Mouse (Mus musculus): ENCODE data around the gene Lrrc1. TPM values are rescaled to one million over a fixed set of nuclear protein-coding genes. Genes with fewer than 3 reads are reported as not detected.
A peak's percentile ranks its signal among the peaks of the same experiment; 100 is the strongest.

The Lrrc1 gene
- total RNA-seq, 4 experiments from 2014 or later: 5.7 to 9.2 (median 7.9) TPM

DNA sequence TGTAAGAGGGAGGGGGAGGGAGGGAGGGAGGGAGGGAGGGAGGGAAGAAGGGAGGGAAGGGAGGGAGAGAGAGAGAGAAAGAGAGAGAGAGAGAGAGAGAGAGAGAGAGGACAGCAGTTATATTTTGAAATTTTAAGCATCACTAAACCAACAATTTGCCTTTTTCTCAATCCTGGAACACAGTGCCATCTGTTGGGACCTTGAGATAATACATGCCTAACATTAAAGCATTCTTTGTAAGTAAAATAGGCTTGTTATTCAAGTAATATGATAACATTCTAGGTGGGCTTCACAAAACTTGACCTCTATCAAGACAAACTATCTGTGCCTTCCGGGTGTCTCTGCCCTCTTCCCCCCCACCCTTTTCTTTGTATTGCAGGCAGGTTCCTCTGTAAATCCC lies 157.9 kb downstream of the Lrrc1 start:
- DNase-seq (ENCODE audit: low spot score in 2 of 2): no peak

DNA sequence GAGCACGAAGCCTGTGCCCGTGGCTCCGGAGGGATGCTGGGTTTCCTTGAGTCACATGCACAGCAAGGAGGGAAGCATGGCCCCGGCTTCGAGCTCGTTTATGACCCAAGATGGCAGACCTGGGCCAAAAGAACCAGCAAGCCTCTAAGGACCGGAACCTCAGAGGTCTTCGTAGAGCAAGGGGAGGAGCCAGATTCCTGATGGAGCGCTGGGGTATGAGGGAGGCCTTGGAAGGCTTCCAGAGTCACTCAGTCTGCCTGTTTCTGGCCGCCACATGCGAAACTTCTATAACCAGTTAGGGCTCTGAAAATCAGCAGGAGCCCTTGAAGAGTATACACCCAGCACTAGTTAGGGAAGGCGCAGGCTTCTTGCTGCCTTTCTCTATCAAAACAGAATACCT lies 159.1 kb downstream of the Lrrc1 start:
- no peak for DNase-seq (ENCODE audit: low spot score in 2 of 2)

DNA sequence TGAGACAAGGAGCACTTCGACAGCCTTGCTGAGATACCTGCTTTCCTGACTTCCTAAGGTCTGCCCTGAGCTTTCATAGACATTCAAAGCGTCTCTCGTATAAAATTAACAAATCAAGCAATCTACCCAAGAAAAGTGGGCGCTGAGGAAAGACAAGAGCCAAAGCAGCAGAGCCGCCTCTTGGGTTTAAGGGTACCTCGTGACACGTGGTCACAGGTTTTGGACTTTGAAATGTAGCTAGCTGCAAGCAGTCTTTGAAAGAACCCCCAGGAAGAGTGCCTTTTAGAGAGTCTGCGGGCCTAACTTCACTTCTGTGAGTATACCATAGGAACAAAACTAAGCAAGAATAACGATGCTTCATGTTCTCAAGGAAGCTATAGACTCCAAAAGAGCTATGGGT lies 160.0 kb downstream of the Lrrc1 start:
- DNase-seq (ENCODE audit: low spot score in 2 of 2): no peak

DNA sequence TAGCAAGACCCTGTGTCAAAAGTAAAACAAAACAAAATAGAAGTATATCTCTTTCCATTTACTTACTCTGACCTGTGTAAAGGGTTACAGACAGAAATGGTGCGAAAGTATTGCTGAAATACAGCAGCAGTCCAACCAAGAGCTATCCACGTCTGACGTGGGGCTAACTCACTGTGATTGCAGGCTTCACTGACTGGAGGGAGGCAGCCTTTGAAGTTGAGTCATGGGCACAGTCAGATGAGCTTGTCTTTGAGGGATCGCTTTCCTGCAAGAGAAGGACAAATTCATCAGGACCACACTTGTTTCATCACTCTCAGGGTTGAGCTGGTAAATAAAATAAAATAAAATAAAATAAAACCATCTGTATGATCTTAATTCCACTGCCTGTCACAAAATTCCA lies 160.7 kb downstream of the Lrrc1 start:
- no peak for DNase-seq (ENCODE audit: low spot score in 2 of 2)

DNA sequence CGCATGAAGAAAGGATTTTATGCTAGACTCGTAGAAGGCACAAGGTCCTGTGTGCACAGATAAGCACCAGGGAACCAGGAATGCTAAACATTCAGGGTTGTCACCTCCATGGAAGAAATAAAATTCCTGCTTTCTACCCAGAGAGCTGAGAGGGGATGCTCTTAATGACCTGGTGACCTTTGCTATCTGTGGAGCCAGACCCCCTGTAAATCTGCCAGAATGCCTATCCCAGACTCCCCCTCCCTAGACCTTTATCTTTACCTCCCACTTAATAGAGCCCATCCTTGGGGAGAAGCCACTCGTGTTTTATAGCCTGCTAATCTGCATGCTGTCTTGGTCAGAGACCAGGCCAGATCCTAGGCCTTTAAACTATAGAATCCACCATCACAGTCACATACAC lies 162.2 kb downstream of the Lrrc1 start:
- no peak for DNase-seq (ENCODE audit: low spot score in 2 of 2)

DNA sequence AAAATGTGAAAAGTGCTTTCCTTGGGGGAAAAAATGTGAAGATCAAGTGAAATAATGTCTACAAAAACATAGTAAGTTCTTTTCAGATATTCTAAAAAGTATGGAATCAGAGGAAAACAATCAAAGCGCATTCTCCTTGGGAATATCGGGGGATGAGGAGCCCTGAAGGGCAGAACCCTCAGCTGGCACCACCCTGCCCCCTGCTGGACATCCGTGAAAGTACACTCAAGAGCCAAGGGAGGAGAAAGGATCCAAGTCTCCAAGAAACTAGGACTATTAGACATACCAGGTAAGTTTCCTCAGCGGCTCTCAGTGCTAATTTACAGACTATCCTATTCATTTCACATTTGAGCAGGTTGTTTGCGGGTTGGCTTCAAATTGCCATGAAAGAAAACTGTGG lies 163.1 kb downstream of the Lrrc1 start:
- DNase-seq (ENCODE audit: low spot score in 2 of 2): peak; percentile 22 to 77

Small RNAs within 50 kb of the gene (microRNA-seq; reads per million reads assigned to microRNA genes)
- 0 reads per million in 2 experiments for gene Gm25250

Other genes with a start within 250 kb of the Lrrc1 start
- 10 to 100 TPM; 48.3 to 53.0 (median 52.9) TPM for gene Mlip, start 191.9 kb downstream of the Lrrc1 start, total RNA-seq (2022)
- gene Klhl31, start 91.6 kb upstream of the Lrrc1 start, total RNA-seq (2022): under 1 TPM in 2 of 4 experiments, not detected in 2; 0.04 to 0.07 TPM
- 10 to 100 TPM; 44.5 to 49.5 (median 47.1) TPM for gene Gclc, start 209.7 kb upstream of the Lrrc1 start, total RNA-seq (2022)